Mouse (Mus musculus): ENCODE results near the gene Ascc1.

Gene Ascc1

DNA sequence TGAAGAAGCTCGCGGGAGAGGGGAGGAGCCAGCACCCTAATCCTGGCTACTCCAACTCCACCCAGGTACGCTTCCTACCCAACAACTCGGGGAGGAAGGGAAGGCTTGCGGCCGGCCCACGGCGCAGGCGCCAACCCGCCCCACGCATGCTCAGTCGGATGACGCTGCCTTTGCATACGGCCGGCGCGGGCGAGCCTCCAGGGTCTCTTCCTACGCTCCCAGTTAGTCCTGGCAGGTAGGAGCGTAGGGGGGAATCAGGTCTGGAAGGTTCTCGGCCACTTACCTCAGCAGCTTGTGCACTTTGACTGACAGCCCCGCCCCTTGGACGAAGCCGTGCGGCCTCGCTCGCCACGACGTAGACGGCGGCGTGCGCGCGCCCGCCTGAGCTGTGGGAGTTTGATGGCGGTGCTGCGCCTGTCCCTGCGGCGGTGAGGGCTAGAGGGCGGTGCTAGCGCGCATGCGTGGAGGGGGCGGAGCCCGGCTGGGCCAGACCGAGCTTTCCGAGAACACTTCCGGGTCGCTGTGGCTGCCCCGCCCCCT, at the start of gene Ascc1, which contains the start of gene Anapc16:
Ascc1 (plus strand) TSS at position 133 of the 540 bp plus-strand sequence.
Anapc16 (minus strand) TSS at position 463 of the 540 bp plus-strand sequence.
- DNase-seq (ENCODE audit: low read depth in 1 of 2, low spot score in 2 of 2) = peak; percentile 88 to 93

DNA sequence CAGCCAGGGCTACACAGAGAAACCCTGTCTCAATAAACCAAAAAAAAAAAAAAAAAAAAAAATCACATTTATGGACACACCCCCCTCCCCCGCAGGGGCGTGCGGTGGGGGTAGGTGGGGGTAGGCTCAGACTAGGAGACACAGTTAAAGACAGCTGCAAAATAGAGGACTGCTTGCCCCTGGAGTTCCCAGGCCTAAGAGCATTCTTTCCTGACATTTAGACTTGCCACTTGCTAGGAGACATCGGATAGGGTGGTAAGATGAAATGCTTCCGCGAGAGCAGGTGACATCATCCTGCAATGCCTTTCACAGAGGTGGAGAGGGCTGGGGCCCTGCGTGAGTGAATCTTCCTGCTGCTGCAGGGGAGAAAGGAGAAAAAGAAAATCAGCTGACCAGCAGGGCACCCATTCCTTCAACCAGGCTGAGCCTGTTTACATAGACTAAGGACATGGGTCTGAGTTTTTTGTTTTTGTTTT, 49.0 kb upstream of the Ascc1 start:
- no peak for DNase-seq (ENCODE audit: low read depth in 1 of 2, low spot score in 2 of 2)

DNA sequence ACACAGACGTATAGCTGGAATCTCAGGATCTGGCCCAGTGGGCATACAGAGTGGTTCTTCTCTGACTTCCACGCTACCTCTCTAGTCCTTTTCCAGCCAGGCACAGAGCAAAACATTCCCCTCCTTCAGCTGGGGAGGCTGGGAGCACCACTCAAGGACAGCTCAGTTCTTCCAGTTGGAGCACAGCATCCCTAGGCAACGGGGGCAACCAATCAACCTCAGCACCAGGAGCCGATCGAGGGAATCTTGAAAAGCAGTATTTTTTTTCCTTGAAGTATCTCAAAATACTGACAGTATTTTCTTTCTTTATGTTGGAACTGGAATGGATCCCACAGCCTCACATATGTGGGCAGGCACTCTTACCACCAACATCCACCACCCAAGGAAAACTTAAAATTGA, 45.9 kb upstream of the Ascc1 start:
- DNase-seq (ENCODE audit: low read depth in 1 of 2, low spot score in 2 of 2) = no peak

DNA sequence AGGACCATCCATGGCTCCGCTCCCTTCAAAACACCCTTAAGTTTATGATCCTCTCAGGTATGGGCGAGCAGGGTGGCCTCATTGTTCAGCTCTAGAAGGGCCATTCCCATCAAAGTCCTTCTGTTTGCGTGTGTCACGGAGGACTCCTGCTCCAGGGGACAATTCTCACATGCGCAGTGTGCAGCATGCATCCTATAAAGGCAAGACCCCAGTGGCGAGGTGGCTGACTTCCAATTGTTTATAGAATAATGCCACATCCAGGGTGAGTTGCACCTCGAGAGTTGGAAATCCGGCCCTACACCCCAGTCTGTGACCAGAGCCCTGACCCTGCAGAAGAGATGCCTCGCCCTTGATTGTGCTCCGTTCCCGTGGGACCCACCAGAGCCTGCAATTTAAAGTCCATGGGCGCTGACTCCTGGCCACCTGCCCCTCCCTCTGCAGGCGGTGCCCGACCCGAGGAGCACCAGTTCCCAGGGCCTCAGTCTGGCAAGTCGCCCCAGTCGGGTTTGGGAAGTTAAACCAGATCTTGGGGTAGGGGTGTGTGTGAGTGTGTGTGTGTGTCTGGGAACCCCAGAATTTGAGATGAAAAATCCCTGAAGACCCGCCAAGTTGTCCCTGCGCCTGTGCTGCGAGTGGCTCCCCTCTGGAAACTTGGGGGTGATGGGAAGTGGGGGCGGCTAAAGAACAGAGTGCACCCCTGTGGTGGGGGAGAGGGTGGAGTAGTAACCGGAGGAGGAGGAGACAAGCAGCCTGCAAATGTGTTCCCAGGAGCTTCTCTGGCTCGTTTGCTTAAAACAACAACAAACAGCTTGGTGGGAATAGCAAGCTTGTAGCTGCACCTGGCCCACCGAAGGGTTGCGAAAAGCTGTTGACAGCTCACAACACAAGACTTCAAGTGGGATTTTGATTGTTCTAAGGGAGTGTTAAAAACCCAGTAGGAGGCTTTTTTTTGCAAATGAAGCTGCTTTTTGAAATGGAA, 45.1 kb upstream of the Ascc1 start:
- DNase-seq (ENCODE audit: low read depth in 1 of 2, low spot score in 2 of 2) = no peak

DNA sequence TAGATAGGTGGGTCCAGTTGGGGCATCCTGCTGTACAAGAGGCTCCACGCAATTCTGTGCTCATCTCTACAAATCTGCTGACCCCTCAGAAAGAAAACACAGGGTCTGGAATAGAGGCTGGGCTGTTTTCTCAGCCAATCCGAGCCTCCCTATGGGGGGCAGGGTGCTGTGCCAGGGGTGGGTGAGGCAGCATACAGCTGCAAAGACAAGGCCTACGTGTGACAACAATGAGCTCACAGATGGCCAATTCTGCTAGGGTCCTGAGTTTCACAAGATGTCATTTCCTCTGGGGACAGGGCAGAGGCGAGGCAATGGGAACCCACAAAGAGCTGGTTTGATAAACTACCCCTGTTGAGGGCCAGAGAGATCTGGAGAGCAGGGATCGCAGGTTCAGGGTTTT, 44.1 kb upstream of the Ascc1 start:
- DNase-seq (ENCODE audit: low read depth in 1 of 2, low spot score in 2 of 2) = no peak

DNA sequence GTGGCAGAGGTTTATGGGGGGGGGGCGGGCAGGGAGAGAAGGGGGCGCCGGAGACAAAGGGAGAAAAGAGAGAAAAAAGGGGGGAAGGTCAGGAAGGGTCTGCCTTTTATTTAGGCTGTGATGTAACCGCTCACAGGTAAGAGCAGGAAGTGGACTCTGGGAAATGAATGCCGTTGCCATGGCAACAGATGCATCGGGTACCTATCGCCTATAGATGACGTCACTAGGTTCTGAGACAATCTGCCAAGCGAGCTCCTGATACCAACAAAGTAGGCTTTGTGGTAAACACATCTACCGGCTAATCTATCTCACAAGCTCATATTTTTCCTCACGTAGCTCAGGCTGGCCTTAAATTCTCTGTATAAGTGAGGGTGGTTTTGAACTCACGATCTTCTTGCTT, 43.1 kb upstream of the Ascc1 start:
- no peak for DNase-seq (ENCODE audit: low read depth in 1 of 2, low spot score in 2 of 2)

DNA sequence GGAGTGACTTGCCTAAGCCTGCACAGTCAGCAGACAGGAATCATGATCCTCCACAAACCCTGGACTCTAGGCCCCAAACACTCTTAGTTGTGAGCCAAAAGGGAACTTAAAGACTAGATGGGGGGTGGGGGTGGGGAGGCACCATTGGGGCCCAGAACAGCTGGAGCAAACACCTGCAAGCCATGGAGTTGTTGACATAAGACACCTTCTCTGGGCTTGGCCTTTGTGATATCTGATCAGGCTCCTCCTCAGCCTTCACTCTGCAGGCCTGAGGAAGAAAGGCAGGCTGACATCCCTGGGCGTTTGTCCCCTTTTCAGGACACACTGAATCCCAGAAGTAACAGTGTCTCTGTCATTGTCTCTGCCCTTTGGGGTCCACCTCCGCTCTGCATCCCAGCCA, 39.0 kb upstream of the Ascc1 start:
- DNase-seq (ENCODE audit: low read depth in 1 of 2, low spot score in 2 of 2) = no peak

DNA sequence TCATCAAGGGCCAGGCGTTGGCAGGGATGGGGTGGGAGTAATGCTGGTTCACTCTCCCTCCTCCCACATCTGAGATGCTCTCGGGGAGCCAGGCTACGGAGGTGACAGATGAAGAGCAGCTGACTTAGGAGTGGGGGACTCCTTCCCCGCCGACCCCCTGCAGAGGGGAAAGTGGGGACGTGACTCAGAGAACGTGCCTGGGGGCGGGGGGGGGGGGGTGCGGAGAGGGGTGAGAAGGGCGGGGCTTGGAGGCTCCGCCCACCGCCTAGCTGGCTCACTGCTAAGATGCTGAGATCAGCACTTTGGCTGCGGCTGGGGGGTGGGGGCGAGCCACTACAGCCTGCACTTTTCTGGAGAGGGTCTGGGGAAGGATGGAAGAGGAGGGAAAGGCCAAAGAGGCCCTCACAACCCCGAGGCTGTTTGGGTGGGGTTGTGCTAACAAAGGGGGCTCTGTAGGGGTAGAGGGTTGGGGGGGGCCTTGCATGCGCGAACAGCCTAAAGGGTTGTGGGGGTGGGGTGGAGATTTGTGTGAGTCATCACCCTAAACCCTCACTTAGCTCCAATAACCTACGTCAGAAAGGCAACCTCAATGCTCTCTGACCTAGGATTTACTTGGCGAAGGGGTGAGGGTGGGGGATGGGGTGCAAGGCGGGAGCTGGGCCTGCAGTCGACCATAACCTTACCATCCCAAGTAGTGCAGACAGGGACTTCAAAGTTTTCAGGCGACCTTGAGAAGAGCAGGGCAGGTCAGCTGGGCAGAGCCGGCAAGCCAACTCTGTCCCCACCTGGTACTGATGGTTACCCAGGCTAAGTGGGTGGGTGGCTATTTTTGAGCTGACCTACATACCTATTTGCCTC, 37.9 kb upstream of the Ascc1 start:
- DNase-seq (ENCODE audit: low read depth in 1 of 2, low spot score in 2 of 2) = no peak

DNA sequence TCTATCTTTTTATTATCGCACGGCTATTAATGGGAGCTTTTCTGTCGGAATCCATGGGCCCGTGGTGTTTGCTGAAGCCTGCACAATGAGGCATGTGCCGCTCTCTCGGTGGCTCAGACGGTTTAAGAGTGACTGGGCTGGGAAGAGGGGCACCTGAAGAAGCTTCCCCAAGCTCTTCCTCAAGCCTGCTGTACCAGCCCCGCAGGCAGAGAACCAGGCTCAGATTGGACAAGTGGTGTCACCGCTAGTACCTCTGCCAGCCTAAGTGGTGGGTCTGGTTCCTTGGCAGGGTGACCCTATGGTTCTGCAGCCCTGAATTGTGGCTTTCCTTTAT, 37.3 kb upstream of the Ascc1 start:
- DNase-seq (ENCODE audit: low read depth in 1 of 2, low spot score in 2 of 2) = no peak

DNA sequence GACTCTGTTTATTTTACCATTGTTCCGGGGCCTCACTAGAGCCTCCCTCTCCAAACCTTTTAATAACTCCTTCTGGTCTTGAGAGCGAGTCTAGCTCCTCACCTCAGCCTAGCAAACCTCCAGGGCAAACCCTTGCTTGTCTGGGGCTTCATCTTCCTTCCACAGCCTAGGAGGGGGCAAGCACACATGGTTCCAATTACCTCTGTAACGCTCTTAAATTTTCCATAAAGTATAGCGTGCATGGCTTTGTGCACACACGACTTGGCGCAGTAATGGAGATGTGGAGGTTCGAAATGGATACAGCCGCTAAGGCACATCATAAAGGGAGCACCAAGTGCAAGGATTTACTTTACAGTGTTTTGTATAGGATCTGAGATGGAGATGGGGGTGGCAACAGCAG, 36.8 kb upstream of the Ascc1 start:
- DNase-seq (ENCODE audit: low read depth in 1 of 2, low spot score in 2 of 2) = no peak

DNA sequence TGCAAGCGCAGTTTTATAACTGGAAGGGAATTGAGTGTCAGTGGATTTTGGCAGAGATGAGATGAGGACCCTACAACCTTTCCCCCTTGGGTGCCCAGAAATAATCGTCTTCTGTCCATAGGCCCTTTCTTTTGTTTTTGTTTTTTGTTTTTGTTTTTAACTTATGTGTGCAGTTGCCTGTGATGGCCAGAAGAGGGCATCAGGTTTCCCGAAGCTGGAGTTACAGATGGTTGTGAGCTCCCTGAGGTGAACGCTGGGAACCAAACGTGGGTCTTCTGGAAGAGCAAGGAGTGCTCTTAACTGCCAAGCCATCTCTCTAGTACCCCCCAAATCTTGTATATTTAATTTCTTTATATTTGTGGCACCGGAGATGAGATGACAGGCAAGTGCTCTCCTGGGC, 35.9 kb upstream of the Ascc1 start:
- DNase-seq (ENCODE audit: low read depth in 1 of 2, low spot score in 2 of 2) = no peak

DNA sequence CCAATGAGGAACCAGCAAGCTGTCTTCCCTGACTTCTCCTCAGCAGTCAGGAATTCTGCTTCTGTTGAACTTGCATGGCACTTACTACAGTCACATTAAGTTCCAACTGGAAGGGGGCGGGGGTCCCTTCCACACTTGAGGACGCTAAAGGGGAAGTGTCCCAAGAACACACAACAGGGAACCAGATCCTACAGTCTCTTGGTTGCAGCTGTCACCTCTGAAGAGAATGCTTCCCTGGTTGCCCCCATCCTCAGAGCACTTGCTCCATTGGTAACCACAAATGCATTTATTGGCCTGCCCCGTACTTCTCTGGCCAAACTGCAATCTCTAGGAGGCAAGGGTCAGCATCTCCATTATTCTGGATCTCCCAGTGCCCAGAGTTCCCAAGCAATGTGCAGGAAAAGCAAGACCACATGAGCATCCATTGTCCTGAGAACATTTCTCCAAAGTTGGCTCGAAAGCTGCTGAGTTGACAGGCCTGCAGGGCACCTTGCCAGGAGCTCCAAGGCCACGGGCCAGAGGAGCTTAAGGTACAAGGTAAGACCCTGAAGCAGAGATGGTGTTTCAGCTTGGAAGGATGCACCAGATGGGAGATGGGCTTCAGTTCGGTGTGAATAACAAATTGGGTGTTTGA, 35.2 kb upstream of the Ascc1 start:
- no peak for DNase-seq (ENCODE audit: low read depth in 1 of 2, low spot score in 2 of 2)

DNA sequence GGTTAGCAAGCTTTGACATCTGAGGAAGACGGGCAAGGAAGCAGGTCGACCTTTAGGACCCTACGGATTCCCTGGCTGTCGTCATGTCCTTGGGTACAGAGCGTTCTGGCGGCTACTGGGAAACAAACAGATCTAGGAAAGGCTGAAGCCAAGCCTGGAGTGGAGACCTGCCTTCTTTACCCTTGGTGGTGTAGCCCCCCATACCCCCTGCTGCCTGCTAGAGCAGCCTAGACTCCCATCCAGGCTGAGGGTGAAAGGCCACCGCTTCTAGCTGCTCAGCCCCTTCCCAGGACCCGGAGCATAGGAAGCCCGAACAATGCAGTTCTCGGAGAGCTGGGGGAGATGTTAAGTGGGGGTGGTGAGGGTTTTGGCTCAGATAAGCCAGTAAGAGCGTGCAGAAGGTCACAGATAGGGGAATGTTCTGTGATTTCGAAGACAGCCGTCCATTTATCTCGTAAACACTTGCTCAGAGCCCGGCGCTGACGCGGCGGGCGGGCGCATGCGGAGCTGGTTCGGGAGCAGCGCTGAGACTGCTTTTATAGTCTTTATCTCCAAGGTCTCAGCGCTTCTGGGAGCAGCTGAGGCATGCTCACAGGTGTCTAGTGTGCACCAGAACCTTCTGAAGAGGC, 32.7 kb upstream of the Ascc1 start:
- DNase-seq (ENCODE audit: low read depth in 1 of 2, low spot score in 2 of 2) = peak in 1 of 2 experiments; percentile 34

DNA sequence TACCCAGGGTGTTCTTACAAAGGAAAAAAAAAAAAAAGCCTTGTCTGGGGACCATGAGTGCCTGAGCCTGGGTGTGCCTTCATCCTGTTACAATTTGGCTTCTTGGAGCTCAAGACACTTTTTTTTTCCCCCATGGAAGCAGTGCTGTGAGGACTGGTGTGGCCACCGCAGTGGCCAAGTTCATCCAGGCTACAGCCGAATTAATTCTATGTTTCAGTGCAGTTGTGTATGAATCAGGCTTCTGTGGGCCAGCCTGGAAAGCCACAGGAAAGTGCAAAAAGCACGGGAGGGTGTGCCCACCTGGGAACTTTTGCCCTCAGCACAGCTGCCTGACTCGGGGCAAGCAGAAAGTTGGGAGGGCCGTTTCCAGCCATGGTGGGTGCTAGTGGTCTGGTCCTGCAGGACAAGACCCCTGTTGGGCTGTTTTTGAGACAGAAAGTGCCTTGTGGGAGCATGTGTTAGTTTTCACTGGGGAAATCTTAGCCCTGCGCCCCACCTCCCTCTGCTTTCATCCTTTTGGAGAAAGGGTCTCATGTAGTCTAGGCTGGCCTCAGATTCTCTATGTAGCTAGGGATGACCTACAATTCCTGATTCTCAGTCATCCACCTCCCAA, 32.0 kb upstream of the Ascc1 start:
- DNase-seq (ENCODE audit: low read depth in 1 of 2, low spot score in 2 of 2) = no peak

DNA sequence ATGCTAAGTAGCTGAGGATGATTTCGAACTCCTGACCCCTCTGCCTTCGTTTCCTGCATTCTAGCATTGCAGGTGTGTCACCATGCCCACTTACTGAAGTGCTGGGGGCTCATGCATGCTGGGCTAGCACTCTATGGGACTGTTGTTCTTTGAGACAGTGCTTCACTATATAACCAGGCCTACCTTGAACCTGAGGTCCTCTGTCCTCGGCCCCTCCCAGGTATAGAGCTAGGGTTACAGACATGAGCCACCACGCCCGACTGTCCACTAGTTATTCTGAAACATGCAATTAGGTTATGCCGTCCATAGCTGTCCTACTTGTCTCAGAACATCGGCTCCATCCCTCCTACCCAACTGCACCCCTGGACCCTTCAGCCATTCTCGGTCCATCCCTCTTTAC, 30.8 kb upstream of the Ascc1 start:
- no peak for DNase-seq (ENCODE audit: low read depth in 1 of 2, low spot score in 2 of 2)

DNA sequence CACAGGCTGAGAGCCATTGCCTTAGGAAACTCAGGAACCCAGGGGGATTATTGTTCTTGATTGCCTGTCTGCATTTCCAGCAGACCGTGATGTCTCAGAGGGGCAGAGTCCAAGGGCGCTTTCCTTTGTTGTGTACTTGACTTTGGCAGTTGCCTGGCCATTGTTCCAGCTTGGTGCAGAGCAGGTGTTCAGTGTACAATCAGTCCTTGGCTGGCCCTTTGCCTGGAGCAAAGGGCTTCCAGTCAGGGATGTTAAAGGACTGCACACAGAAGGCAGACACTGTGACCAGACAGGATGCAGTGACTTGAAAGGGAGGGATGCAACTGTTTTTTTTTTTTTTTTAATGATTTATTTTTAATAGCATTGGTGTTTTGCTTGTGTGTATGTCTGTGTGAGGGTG, 30.1 kb upstream of the Ascc1 start:
- no peak for DNase-seq (ENCODE audit: low read depth in 1 of 2, low spot score in 2 of 2)

DNA sequence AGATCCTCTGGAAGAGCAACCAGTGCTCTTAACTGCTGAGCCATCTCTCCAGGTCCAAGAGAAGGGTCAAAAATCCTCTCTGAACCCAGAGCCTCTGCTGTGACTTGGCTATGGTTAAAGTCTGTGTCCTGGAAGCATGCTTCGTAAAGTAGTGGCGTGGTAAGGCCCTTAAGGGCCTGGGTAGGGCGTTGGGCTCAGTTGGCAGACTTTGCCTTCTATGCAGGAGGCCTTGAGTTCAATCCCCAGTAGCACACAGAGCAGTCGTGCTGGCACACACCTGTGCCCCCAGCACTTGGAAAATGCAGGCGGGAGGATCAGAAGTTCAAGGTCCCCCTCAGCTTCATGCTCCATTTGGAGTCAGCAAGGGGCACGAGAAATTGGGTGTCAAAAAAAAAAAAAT, 29.6 kb upstream of the Ascc1 start:
- DNase-seq (ENCODE audit: low read depth in 1 of 2, low spot score in 2 of 2) = no peak

DNA sequence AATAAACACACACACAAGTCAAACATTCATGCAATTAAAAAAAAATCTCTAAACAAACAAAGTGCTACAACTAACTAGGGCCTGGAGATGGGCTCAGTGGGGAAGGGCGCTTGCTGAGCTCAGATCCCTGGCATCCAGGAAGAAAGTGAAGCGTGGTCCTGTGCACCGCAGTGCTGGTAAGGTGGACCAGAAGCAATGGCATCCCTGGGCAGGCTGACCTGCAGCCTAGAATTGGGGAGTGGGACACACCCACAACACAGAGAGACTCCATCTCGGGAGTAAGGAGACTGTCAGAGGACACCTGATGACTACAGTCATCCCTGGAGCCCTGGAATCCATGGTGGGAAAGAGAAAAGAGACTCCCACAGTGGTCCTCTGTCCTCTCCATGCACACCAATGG, 29.2 kb upstream of the Ascc1 start:
- no peak for DNase-seq (ENCODE audit: low read depth in 1 of 2, low spot score in 2 of 2)

DNA sequence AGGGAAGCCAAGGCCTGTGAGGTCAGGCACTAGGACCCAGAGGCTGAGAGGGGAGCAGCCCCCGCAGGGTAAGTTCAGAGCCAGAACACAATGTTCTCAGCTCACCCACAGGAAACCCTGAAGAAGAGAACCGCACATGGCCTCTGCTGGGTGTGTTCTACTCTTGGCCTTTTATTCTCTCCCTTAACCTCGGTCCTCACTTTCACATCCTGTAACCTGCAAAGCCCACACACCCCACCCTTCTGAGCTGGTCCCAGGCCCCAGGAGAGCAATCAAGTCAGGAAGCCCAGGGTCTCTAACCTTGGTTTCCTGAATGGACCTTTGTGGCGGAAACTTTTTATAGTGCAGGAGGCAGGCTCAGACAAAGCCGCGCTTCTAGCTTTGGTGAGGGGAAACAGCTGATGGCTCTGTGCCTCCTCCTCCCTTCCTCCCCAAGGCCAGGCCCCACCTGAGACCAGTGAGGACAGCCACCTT, 28.4 kb upstream of the Ascc1 start:
- DNase-seq (ENCODE audit: low read depth in 1 of 2, low spot score in 2 of 2) = peak in 1 of 2 experiments; percentile 41

DNA sequence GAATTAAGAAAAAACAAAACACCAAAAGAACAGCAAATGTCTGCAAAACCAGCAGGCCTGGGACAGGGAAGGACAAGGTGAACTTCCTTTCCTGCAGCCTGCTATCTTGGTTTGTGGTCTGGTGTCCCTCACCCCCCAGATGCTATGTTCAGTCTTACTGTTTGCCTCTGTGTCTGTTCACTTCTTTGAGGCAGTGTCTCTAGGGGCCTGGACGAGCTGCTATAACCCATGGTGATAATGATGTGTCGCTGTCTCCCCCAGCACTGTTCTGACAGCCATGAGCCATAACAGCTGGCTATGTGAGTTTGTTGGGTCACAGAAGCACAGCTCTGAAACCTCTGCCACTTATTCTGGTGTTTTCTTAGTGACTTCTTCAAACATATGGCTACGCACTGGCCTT, 27.8 kb upstream of the Ascc1 start:
- no peak for DNase-seq (ENCODE audit: low read depth in 1 of 2, low spot score in 2 of 2)
